Mouse (Mus musculus): ENCODE data around the gene C530008M17Rik. TPM values are rescaled to one million over a fixed set of nuclear protein-coding genes. Genes with fewer than 3 reads are reported as not detected.

The C530008M17Rik gene
- polyA plus RNA-seq, 1 experiment from 2014 or later: 3.8 TPM

- Histone ChIP-seq H3K9me3 (ENCODE audit: low read length) (no peaks in the 10 kb centered on the region), H3K4me2 (replicated peaks; ENCODE audit: low read depth, low read length) (no peak overlapping the region), H3K36me3 (ENCODE audit: insufficient read depth, low read length) (no peaks in the 10 kb centered on the region), H3K4me1 (ENCODE audit: insufficient read depth, low read depth, low read length) (no peaks in the 10 kb centered on the region), H3K9ac (replicated peaks; ENCODE audit: low read depth) (no peak overlapping the region), H3K4me3 (ENCODE audit: low read depth, low read length) (no peak overlapping the region), H3K27ac (ENCODE audit: low read length) (no peak overlapping the region), H3K27me3 (replicated peaks; ENCODE audit: insufficient read depth, low read length) (no peaks in the 10 kb centered on the region)
- ATAC-seq (no peak), DNase-seq (ENCODE audit: low spot score) (no peak)
- WGBS: 92% methylated on average over 5 of the region's 5 CpGs
- TF ChIP-seq CTCF (IDR thresholded peaks at IDR 0.05) (no peak), EP300 (IDR thresholded peaks at IDR 0.05) (no peak)
Observed at GRCm38 (mm10) chr5:76668547-76668946, 12.2 kb downstream of the C530008M17Rik start.

- Histone ChIP-seq H3K27me3 (replicated peaks; ENCODE audit: insufficient read depth, low read length) (no peaks in the 10 kb centered on the region), H3K27ac (ENCODE audit: low read length) (no peak overlapping the region), H3K4me2 (replicated peaks; ENCODE audit: low read depth, low read length) (no peak overlapping the region), H3K4me3 (ENCODE audit: low read depth, low read length) (no peak overlapping the region), H3K9me3 (ENCODE audit: low read length) (no peaks in the 10 kb centered on the region), H3K36me3 (ENCODE audit: insufficient read depth, low read length) (no peaks in the 10 kb centered on the region), H3K9ac (replicated peaks; ENCODE audit: low read depth) (no peak overlapping the region), H3K4me1 (ENCODE audit: insufficient read depth, low read depth, low read length) (no peaks in the 10 kb centered on the region)
- ATAC-seq (no peak), DNase-seq (ENCODE audit: low spot score) (no peak)
- 92% methylated on average over 10 of the region's 10 CpGs for WGBS
- TF ChIP-seq EP300 (IDR thresholded peaks at IDR 0.05) (no peak), CTCF (IDR thresholded peaks at IDR 0.05) (no peak)
Observed at GRCm38 (mm10) chr5:76670183-76670582, 13.9 kb downstream of the C530008M17Rik start.

GRCm38 (mm10) chr5:76674022-76674653 lies 17.8 kb downstream of the C530008M17Rik start:
- H3K9me3 ChIP-seq (ENCODE audit: low read length): no peaks in the 10 kb centered on the region
- H3K36me3 ChIP-seq (ENCODE audit: insufficient read depth, low read length): no peaks in the 10 kb centered on the region
- H3K9ac ChIP-seq (replicated peaks; ENCODE audit: low read depth): no peak overlapping the region
- no peak overlapping the region for H3K27ac ChIP-seq (ENCODE audit: low read length)
- DNase-seq (ENCODE audit: low spot score) (no peak), ATAC-seq (no peak)
- whole genome bisulfite sequencing: 90% methylated on average over 5 of the region's 5 CpGs
- no peak overlapping the region for H3K4me2 ChIP-seq (replicated peaks; ENCODE audit: low read depth, low read length)
- no peak overlapping the region for H3K4me3 ChIP-seq (ENCODE audit: low read depth, low read length)
- no peaks in the 10 kb centered on the region for H3K27me3 ChIP-seq (replicated peaks; ENCODE audit: insufficient read depth, low read length)
- H3K4me1 ChIP-seq (ENCODE audit: insufficient read depth, low read depth, low read length): no peaks in the 10 kb centered on the region
- TF ChIP-seq CTCF (IDR thresholded peaks at IDR 0.05) (no peak), EP300 (IDR thresholded peaks at IDR 0.05) (no peak)

GRCm38 (mm10) chr5:76675369-76675768 lies 19.1 kb downstream of the C530008M17Rik start:
- Histone ChIP-seq H3K9ac (replicated peaks; ENCODE audit: low read depth) (no peak overlapping the region), H3K4me2 (replicated peaks; ENCODE audit: low read depth, low read length) (no peak overlapping the region), H3K36me3 (ENCODE audit: insufficient read depth, low read length) (no peaks in the 10 kb centered on the region), H3K4me3 (ENCODE audit: low read depth, low read length) (no peak overlapping the region), H3K27ac (ENCODE audit: low read length) (no peak overlapping the region), H3K27me3 (replicated peaks; ENCODE audit: insufficient read depth, low read length) (no peaks in the 10 kb centered on the region), H3K4me1 (ENCODE audit: insufficient read depth, low read depth, low read length) (no peaks in the 10 kb centered on the region), H3K9me3 (ENCODE audit: low read length) (no peaks in the 10 kb centered on the region)
- WGBS: 54% methylated on average over 4 of the region's 4 CpGs
- DNase-seq (ENCODE audit: low spot score) (no peak), ATAC-seq (no peak)
- no peak for TF ChIP-seq EP300 (IDR thresholded peaks at IDR 0.05)
- TF ChIP-seq CTCF (IDR thresholded peaks at IDR 0.05): no peak

- H3K9me3 ChIP-seq (ENCODE audit: low read length): no peaks in the 10 kb centered on the region
- no peak for ATAC-seq
- H3K27me3 ChIP-seq (replicated peaks; ENCODE audit: insufficient read depth, low read length): no peaks in the 10 kb centered on the region
- no peak overlapping the region for H3K27ac ChIP-seq (ENCODE audit: low read length)
- TF ChIP-seq EP300 (IDR thresholded peaks at IDR 0.05) (no peak), CTCF (IDR thresholded peaks at IDR 0.05) (no peak)
- no peak overlapping the region for H3K9ac ChIP-seq (replicated peaks; ENCODE audit: low read depth)
- WGBS: 67% methylated on average over 3 of the region's 3 CpGs
- H3K4me3 ChIP-seq (ENCODE audit: low read depth, low read length): no peak overlapping the region
- H3K4me1 ChIP-seq (ENCODE audit: insufficient read depth, low read depth, low read length): no peaks in the 10 kb centered on the region
- H3K36me3 ChIP-seq (ENCODE audit: insufficient read depth, low read length): no peaks in the 10 kb centered on the region
- no peak overlapping the region for H3K4me2 ChIP-seq (replicated peaks; ENCODE audit: low read depth, low read length)
- no peak for DNase-seq (ENCODE audit: low spot score)
Observed at GRCm38 (mm10) chr5:76680959-76681358, 24.6 kb downstream of the C530008M17Rik start.

- DNase-seq (ENCODE audit: low spot score): no peak
- no peak overlapping the region for H3K9ac ChIP-seq (replicated peaks; ENCODE audit: low read depth)
- no peak for TF ChIP-seq CTCF (IDR thresholded peaks at IDR 0.05)
- no peak for TF ChIP-seq EP300 (IDR thresholded peaks at IDR 0.05)
- H3K36me3 ChIP-seq (ENCODE audit: insufficient read depth, low read length): no peaks in the 10 kb centered on the region
- H3K4me3 ChIP-seq (ENCODE audit: low read depth, low read length): no peak overlapping the region
- no peak overlapping the region for H3K27ac ChIP-seq (ENCODE audit: low read length)
- ATAC-seq: no peak
- H3K4me2 ChIP-seq (replicated peaks; ENCODE audit: low read depth, low read length): no peak overlapping the region
- 56% methylated on average over 4 of the region's 4 CpGs for WGBS
- no peaks in the 10 kb centered on the region for H3K4me1 ChIP-seq (ENCODE audit: insufficient read depth, low read depth, low read length)
- H3K9me3 ChIP-seq (ENCODE audit: low read length): no peaks in the 10 kb centered on the region
- H3K27me3 ChIP-seq (replicated peaks; ENCODE audit: insufficient read depth, low read length): no peaks in the 10 kb centered on the region
Observed at GRCm38 (mm10) chr5:76681895-76682656, 25.8 kb downstream of the C530008M17Rik start.

Measured in lung, postnatal 0 days (tissue).